Mouse (Mus musculus) activated CD4-positive, CD25-positive, alpha-beta regulatory T cell, adult 9 weeks (primary cell): ENCODE measurements around the gene Mrpl54. TPM values are rescaled to one million over a fixed set of nuclear protein-coding genes. Genes with fewer than 3 reads are reported as not detected.

Experiments used
- polyA plus RNA-seq: library from polyadenylated mRNA; unstranded; fragments of 100-300 nt; shearing (Covaris generic); gene quantifications from one replicate; pipeline ENCODE4 v1.2.1, GENCODE M21; 2017

Mrpl54 gene
- polyA plus RNA-seq, result 129 TPM

GRCm38 (mm10) chr10:81266211-81267105 lies at the start of gene Mrpl54, which contains the start of gene Apba3:
TSS of gene Mrpl54 (minus strand) at chr10:81266934.
TSS of gene Apba3 (plus strand) at chr10:81266960.

GRCm38 (mm10) chr10:81292554-81293333 lies 26.0 kb upstream of the Mrpl54 start, which contains the start of gene Pip5k1c:
TSS of gene Pip5k1c (plus strand) at chr10:81292963.

GRCm38 (mm10) chr10:81291511-81292104 lies 24.9 kb upstream of the Mrpl54 start, which contains the start of gene Tjp3:
TSS of gene Tjp3 (minus strand) at chr10:81291581.

GRCm38 (mm10) chr10:81252424-81253419 lies 14.0 kb downstream of the Mrpl54 start, which contains the start of gene Matk:
TSS of gene Matk (plus strand) at chr10:81252935.

GRCm38 (mm10) chr10:81232580-81233225 lies 34.0 kb downstream of the Mrpl54 start, which contains the start of gene Zfr2:
TSS of gene Zfr2 (plus strand) at chr10:81233155.

GRCm38 (mm10) chr10:81230438-81231332 lies 36.0 kb downstream of the Mrpl54 start, which contains the start of gene Atcay:
TSS of gene Atcay (minus strand) at chr10:81230833.

Other genes starting within 250 kb of the Mrpl54 start
- gene Diras1, start 241.3 kb downstream of the Mrpl54 start, polyA plus RNA-seq, result not detected
- gene Slc39a3, start 229.5 kb downstream of the Mrpl54 start, polyA plus RNA-seq, result 15.1 TPM
- 116 TPM for gene Sgta, start 206.8 kb downstream of the Mrpl54 start, polyA plus RNA-seq
- gene Thop1, start 196.9 kb downstream of the Mrpl54 start, polyA plus RNA-seq, result 13.1 TPM
- not detected for gene Creb3l3, start 168.1 kb downstream of the Mrpl54 start, polyA plus RNA-seq
- 37.8 TPM for gene Map2k2, start 161.0 kb downstream of the Mrpl54 start, polyA plus RNA-seq
- gene Zbtb7a, start 131.7 kb downstream of the Mrpl54 start, polyA plus RNA-seq, result 32.9 TPM
- 43.2 TPM for gene Pias4, start 99.0 kb downstream of the Mrpl54 start, polyA plus RNA-seq
- gene Eef2, start 90.3 kb downstream of the Mrpl54 start, polyA plus RNA-seq, result 869 TPM
- gene Dapk3, start 83.9 kb downstream of the Mrpl54 start, polyA plus RNA-seq, result 10.4 TPM
- gene 4930442H23Rik, start 83.1 kb downstream of the Mrpl54 start, polyA plus RNA-seq, result not detected
- gene Nmrk2, start 64.9 kb downstream of the Mrpl54 start, polyA plus RNA-seq, result 0.21 TPM
- 11.9 TPM for gene Atcay, start 36.1 kb downstream of the Mrpl54 start, polyA plus RNA-seq
- 4.7 TPM for gene Zfr2, start 33.8 kb downstream of the Mrpl54 start, polyA plus RNA-seq
- gene Matk, start 14.0 kb downstream of the Mrpl54 start, polyA plus RNA-seq, result 128 TPM
- 62.8 TPM for gene Apba3, start within 50 bp of the Mrpl54 start, polyA plus RNA-seq
- 18.0 TPM for gene Tjp3, start 24.6 kb upstream of the Mrpl54 start, polyA plus RNA-seq
- gene Pip5k1c, start 26.0 kb upstream of the Mrpl54 start, polyA plus RNA-seq, result 42.0 TPM
- gene Cactin, start 54.2 kb upstream of the Mrpl54 start, polyA plus RNA-seq, result 25.4 TPM
- gene Tbxa2r, start 61.8 kb upstream of the Mrpl54 start, polyA plus RNA-seq, result 55.0 TPM
- gene Gipc3, start 76.3 kb upstream of the Mrpl54 start, polyA plus RNA-seq, result 0.18 TPM
- 29.3 TPM for gene Hmg20b, start 83.5 kb upstream of the Mrpl54 start, polyA plus RNA-seq
- 1.7 TPM for gene Mfsd12, start 90.6 kb upstream of the Mrpl54 start, polyA plus RNA-seq
- gene 4930404N11Rik, start 98.9 kb upstream of the Mrpl54 start, polyA plus RNA-seq, result 0.56 TPM
- 22.3 TPM for gene Fzr1, start 111.6 kb upstream of the Mrpl54 start, polyA plus RNA-seq
- gene Dohh, start 117.5 kb upstream of the Mrpl54 start, polyA plus RNA-seq, result 40.6 TPM
- gene Gm48551, start 117.5 kb upstream of the Mrpl54 start, polyA plus RNA-seq, result 2.3 TPM
- gene Gm48552, start 122.1 kb upstream of the Mrpl54 start, polyA plus RNA-seq, result 2.6 TPM
- 13.0 TPM for gene Smim24, start 126.1 kb upstream of the Mrpl54 start, polyA plus RNA-seq
- gene Nfic, start 188.7 kb upstream of the Mrpl54 start, polyA plus RNA-seq, result 19.9 TPM
- gene Celf5, start 215.8 kb upstream of the Mrpl54 start, polyA plus RNA-seq, result 0.35 TPM
- gene Ncln, start 229.5 kb upstream of the Mrpl54 start, polyA plus RNA-seq, result 145 TPM
- 85.6 TPM for gene S1pr4, start 233.2 kb upstream of the Mrpl54 start, polyA plus RNA-seq